Mouse (Mus musculus) olfactory bulb, adult 2 months (tissue): Measurements from ENCODE around the gene Cyp26b1.

Experiments used
- CTCF ChIP-seq: fragments of 200-500 bp; IDR thresholded peaks from 2 replicates; pipeline ENCODE4 v1.5.1; 2012; ENCODE audit warnings: low read depth, mild to moderate bottlenecking, low read length, moderate library complexity; ENCODE audit not compliant: insufficient read depth
- POLR2A ChIP-seq: fragments of 200-500 bp; IDR thresholded peaks from 2 replicates; pipeline ENCODE4 v1.6.1; 2012; ENCODE audit warnings: mild to moderate bottlenecking, low read depth, low read length, moderate library complexity; ENCODE audit not compliant: insufficient read depth

- no peak for TF ChIP-seq CTCF
- no peak for TF ChIP-seq POLR2A
These were observed 25.5 kb upstream of the Cyp26b1 start for GRCm38 (mm10) chr6:84619166-84619565.
